Mouse (Mus musculus): ENCODE results near the gene Alad. TPM values are rescaled to one million over a fixed set of nuclear protein-coding genes. Genes with fewer than 3 reads are reported as not detected.
A peak's percentile ranks its signal among the peaks of the same experiment; 100 is the strongest.

Alad gene
- total RNA-seq, 2 experiments from 2014 or later: 27.3 to 30.1 TPM

- intact Hi-C loops (cut with DNase I): no loop called here
- DNase-seq (ENCODE audit: extremely low spot score in 1 of 2, low spot score in 2 of 2): no peak
Observed at GRCm38 (mm10) chr4:62519122-62519848, 433 bp downstream of the Alad start.

GRCm38 (mm10) chr4:62518416-62519121 is 1.1 kb downstream of the Alad start:
- intact Hi-C loops (cut with DNase I): no loop called here
- no peak for DNase-seq (ENCODE audit: extremely low spot score in 1 of 2, low spot score in 2 of 2)

- intact Hi-C loops (cut with DNase I): no loop called here
- DNase-seq (ENCODE audit: extremely low spot score in 1 of 2, low spot score in 2 of 2): no peak
Observed at GRCm38 (mm10) chr4:62517538-62518415, 1.9 kb downstream of the Alad start.

GRCm38 (mm10) chr4:62517046-62517445 is 2.7 kb downstream of the Alad start:
- intact Hi-C loops (cut with DNase I): no loop called here
- no peak for DNase-seq (ENCODE audit: extremely low spot score in 1 of 2, low spot score in 2 of 2)

GRCm38 (mm10) chr4:62516579-62516978 is 3.1 kb downstream of the Alad start:
- DNase-seq (ENCODE audit: extremely low spot score in 1 of 2, low spot score in 2 of 2): no peak
- intact Hi-C loops (cut with DNase I): no loop called here

GRCm38 (mm10) chr4:62516079-62516478 is 3.6 kb downstream of the Alad start:
- peak in 1 of 2 experiments; percentile 87 for DNase-seq (ENCODE audit: extremely low spot score in 1 of 2, low spot score in 2 of 2)
- intact Hi-C loops (cut with DNase I): no loop called here

- no peak for DNase-seq (ENCODE audit: extremely low spot score in 1 of 2, low spot score in 2 of 2)
- intact Hi-C loops (cut with DNase I): no loop called here
Observed at GRCm38 (mm10) chr4:62515490-62515889, 4.2 kb downstream of the Alad start.

GRCm38 (mm10) chr4:62514995-62515394 is 4.7 kb downstream of the Alad start:
- intact Hi-C loops (cut with DNase I): no loop called here
- DNase-seq (ENCODE audit: extremely low spot score in 1 of 2, low spot score in 2 of 2): no peak

- intact Hi-C loops (cut with DNase I): no loop called here
- no peak for DNase-seq (ENCODE audit: extremely low spot score in 1 of 2, low spot score in 2 of 2)
Observed at GRCm38 (mm10) chr4:62513998-62514506, 5.7 kb downstream of the Alad start.

GRCm38 (mm10) chr4:62509946-62510345 is 9.8 kb downstream of the Alad start:
- intact Hi-C loops (cut with DNase I): no loop called here
- DNase-seq (ENCODE audit: extremely low spot score in 1 of 2, low spot score in 2 of 2): peak in 1 of 2 experiments; percentile 81

GRCm38 (mm10) chr4:62508839-62509238 is 10.9 kb downstream of the Alad start:
- DNase-seq (ENCODE audit: extremely low spot score in 1 of 2, low spot score in 2 of 2): no peak

GRCm38 (mm10) chr4:62506798-62507197 is 12.9 kb downstream of the Alad start:
- peak in 1 of 2 experiments; percentile 53 for DNase-seq (ENCODE audit: extremely low spot score in 1 of 2, low spot score in 2 of 2)
- intact Hi-C loops (cut with DNase I): no loop called here

More at GRCm38 (mm10) chr4:62508839-62509238, 10.9 kb downstream of the Alad start:
- intact Hi-C loops (cut with DNase I): no loop called here

- no peak for DNase-seq (ENCODE audit: extremely low spot score in 1 of 2, low spot score in 2 of 2)
- intact Hi-C loops (cut with DNase I): no loop called here
Observed at GRCm38 (mm10) chr4:62505991-62506390, 13.7 kb downstream of the Alad start.

- intact Hi-C loops (cut with DNase I): no loop called here
Observed at GRCm38 (mm10) chr4:62503374-62503970, 16.2 kb downstream of the Alad start, which contains the start of gene Hdhd3. Gene Hdhd3 (minus strand): TSS chr4:62503467.

GRCm38 (mm10) chr4:62502969-62503368 is 16.7 kb downstream of the Alad start:
- intact Hi-C loops (cut with DNase I): no loop called here
- no peak for DNase-seq (ENCODE audit: extremely low spot score in 1 of 2, low spot score in 2 of 2)

More at GRCm38 (mm10) chr4:62503374-62503970, 16.2 kb downstream of the Alad start, which contains the start of gene Hdhd3:
- DNase-seq (ENCODE audit: extremely low spot score in 1 of 2, low spot score in 2 of 2): no peak

GRCm38 (mm10) chr4:62501964-62502732 is 17.6 kb downstream of the Alad start:
- DNase-seq (ENCODE audit: extremely low spot score in 1 of 2, low spot score in 2 of 2): peak; percentile 86 to 94
- intact Hi-C loops (cut with DNase I): no loop called here

- DNase-seq (ENCODE audit: extremely low spot score in 1 of 2, low spot score in 2 of 2): no peak
- intact Hi-C loops (cut with DNase I): no loop called here
Observed at GRCm38 (mm10) chr4:62501534-62501933, 18.2 kb downstream of the Alad start.

GRCm38 (mm10) chr4:62500799-62501198 is 18.9 kb downstream of the Alad start:
- no peak for DNase-seq (ENCODE audit: extremely low spot score in 1 of 2, low spot score in 2 of 2)
- intact Hi-C loops (cut with DNase I): no loop called here

Data from left cerebral cortex, postnatal 10 days (tissue).